Mouse (Mus musculus) lung, adult 2 months (tissue): ENCODE results near the gene Grik4. TPM values are rescaled to one million over a fixed set of nuclear protein-coding genes. Genes with fewer than 3 reads are reported as not detected.

ENCODE experiments used
- DNase-seq: peaks from one replicate; pipeline ENCODE4 v3.0.0; 2022
- H3K4me1 ChIP-seq: fragments of 200-500 bp; 2 replicates; pipeline ENCODE4 v1.6.1; 2011; ENCODE audit warnings: low read length; ENCODE audit not compliant: control insufficient read depth, insufficient read depth
- H3K4me3 ChIP-seq: fragments of 200-500 bp; replicated peaks from 2 replicates; pipeline ENCODE3; 2011; ENCODE audit warnings: low read depth, mild to moderate bottlenecking, control low read depth, low read length; ENCODE audit errors: extremely low read depth
- CTCF ChIP-seq: fragments of 200-500 bp; IDR thresholded peaks from 2 replicates; pipeline ENCODE4 v1.5.1; 2011; ENCODE audit warnings: mild to moderate bottlenecking, low read length, control low read depth; ENCODE audit not compliant: insufficient read depth
- POLR2A ChIP-seq: fragments of 200-500 bp; IDR thresholded peaks from 2 replicates; pipeline ENCODE4 v1.6.1; 2011; ENCODE audit warnings: low read depth, mild to moderate bottlenecking, control low read depth, low read length, borderline replicate concordance; ENCODE audit errors: extremely low read depth
- WGBS: fragments of 180-500 bp; shearing (Covaris S2); methylation state at CpG from one replicate; pipeline ENCODE4 v1.1.7; 2018; 5-methylcytosine and 5-hydroxymethylcytosine counted together
- polyA plus RNA-seq: library from polyadenylated mRNA; depleted of rRNA; stranded (reverse); fragments of >200 nt; gene quantifications from 2 replicates; pipeline ENCODE4 v1.2.3, GENCODE M21; 2012

Gene Grik4
- polyA plus RNA-seq, 1 experiment: 0.93 TPM

- Histone ChIP-seq H3K4me1 (no peaks in the 10 kb centered on the region), H3K4me3 (no peak overlapping the region)
- DNase-seq: no peak
- TF ChIP-seq POLR2A (no peak), CTCF (no peak)
- WGBS: 80% methylated on average over 10 of the region's 10 CpGs
Measured at GRCm38 (mm10) chr9:42883006-42883759, 61.1 kb downstream of the Grik4 start.

GRCm38 (mm10) chr9:42882313-42882712 lies 62.0 kb downstream of the Grik4 start:
- no peaks in the 10 kb centered on the region for H3K4me1 ChIP-seq
- no peak for DNase-seq
- WGBS: 40% methylated on average over 11 of the region's 11 CpGs

GRCm38 (mm10) chr9:42881040-42881439 lies 63.3 kb downstream of the Grik4 start:
- DNase-seq: no peak
- TF ChIP-seq CTCF: no peak
- TF ChIP-seq POLR2A: no peak
- Histone ChIP-seq H3K4me3 (no peak overlapping the region), H3K4me1 (no peaks in the 10 kb centered on the region)
- WGBS: 74% methylated on average over 8 of the region's 8 CpGs

More at GRCm38 (mm10) chr9:42882313-42882712, 62.0 kb downstream of the Grik4 start:
- H3K4me3 ChIP-seq: no peak overlapping the region
- TF ChIP-seq CTCF (no peak), POLR2A (no peak)

GRCm38 (mm10) chr9:42878401-42878800 lies 65.9 kb downstream of the Grik4 start:
- 48% methylated on average over 7 of the region's 7 CpGs for WGBS
- no peak for DNase-seq
- H3K4me1 ChIP-seq: no peaks in the 10 kb centered on the region
- no peak overlapping the region for H3K4me3 ChIP-seq
- TF ChIP-seq POLR2A: no peak

GRCm38 (mm10) chr9:42872885-42873284 lies 71.4 kb downstream of the Grik4 start:
- WGBS: 81% methylated on average over 6 of the region's 6 CpGs
- H3K4me1 ChIP-seq: no peaks in the 10 kb centered on the region
- H3K4me3 ChIP-seq: no peak overlapping the region
- TF ChIP-seq CTCF: no peak
- DNase-seq: no peak

- H3K4me3 ChIP-seq: no peak overlapping the region
- DNase-seq: no peak
- TF ChIP-seq CTCF (no peak), POLR2A (no peak)
- no peaks in the 10 kb centered on the region for H3K4me1 ChIP-seq
- WGBS: 57% methylated on average over 4 of the region's 4 CpGs
Measured at GRCm38 (mm10) chr9:42871681-42872080, 72.6 kb downstream of the Grik4 start.

- Histone ChIP-seq H3K4me3 (no peak overlapping the region), H3K4me1 (no peaks in the 10 kb centered on the region; the same call in 1 of the 2 replicates)
- no peak for DNase-seq
- no peak for TF ChIP-seq CTCF
- no peak for TF ChIP-seq POLR2A
- 49% methylated on average over 9 of the region's 9 CpGs for WGBS
Measured at GRCm38 (mm10) chr9:42870257-42870656, 74.0 kb downstream of the Grik4 start.

- WGBS: 75% methylated on average over 10 of the region's 10 CpGs
- TF ChIP-seq CTCF (no peak), POLR2A (no peak)
- no peak for DNase-seq
- H3K4me1 ChIP-seq: peaks cover 2% of the 10 kb centered on the region; the same call in 1 of the 2 replicates
- H3K4me3 ChIP-seq: no peak overlapping the region
Measured at GRCm38 (mm10) chr9:42868508-42868907, 75.8 kb downstream of the Grik4 start.

GRCm38 (mm10) chr9:42866650-42867049 lies 77.6 kb downstream of the Grik4 start:
- no peak for DNase-seq
- 80% methylated on average over 4 of the region's 4 CpGs for WGBS
- H3K4me1 ChIP-seq: peaks cover 2% of the 10 kb centered on the region; the same call in 1 of the 2 replicates
- no peak overlapping the region for H3K4me3 ChIP-seq
- TF ChIP-seq POLR2A (no peak), CTCF (no peak)
